Mouse (Mus musculus) urinary bladder, postnatal 36 days (tissue): ENCODE measurements at regions not wholly inside any gene's neighbourhood (a gene's known extent, or its start where the extent isn't known, plus 50 kb on each side); places are given as distances from the start of the nearest gene placed in this dataset.
"Not testable (repeated sequence)": the region's sequence is repeated elsewhere in the genome, so short reads cannot be mapped to it uniquely, and the experiment has no call there.

Experiments used
- DNase-seq, 2 experiments: peaks; one replicate each; pipeline ENCODE4 v3.0.0; 2022; ENCODE audit warnings: low spot score in 2 of 2, mixed read lengths in 1 of 2

GRCm38 (mm10) chr2:166326932-166327331 lies 171.5 kb upstream of the Sulf2 start:
- no peak for DNase-seq

DNA sequence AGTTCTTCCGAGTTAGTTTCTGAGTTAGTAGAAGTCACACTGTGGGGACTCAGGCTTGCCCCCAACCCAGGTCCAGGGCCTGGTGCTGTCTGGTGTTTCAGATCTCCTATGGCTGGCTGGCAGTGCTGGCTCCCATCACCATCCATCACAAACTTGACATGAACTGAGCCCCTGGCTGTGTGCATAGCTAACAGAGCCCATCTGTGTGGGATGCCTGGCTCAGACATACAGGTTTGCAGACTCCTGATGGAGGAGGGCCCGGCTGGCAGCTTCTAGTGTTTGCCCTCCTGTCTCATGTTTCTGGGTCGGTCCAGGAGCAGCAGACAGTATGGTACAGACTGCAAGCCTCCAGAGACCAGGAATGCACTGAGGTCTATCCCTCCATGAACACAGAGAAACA lies 169.5 kb upstream of the Sulf2 start:
- DNase-seq, result no peak

GRCm38 (mm10) chr2:166324439-166324838 lies 169.0 kb upstream of the Sulf2 start:
- DNase-seq, result no peak

DNA sequence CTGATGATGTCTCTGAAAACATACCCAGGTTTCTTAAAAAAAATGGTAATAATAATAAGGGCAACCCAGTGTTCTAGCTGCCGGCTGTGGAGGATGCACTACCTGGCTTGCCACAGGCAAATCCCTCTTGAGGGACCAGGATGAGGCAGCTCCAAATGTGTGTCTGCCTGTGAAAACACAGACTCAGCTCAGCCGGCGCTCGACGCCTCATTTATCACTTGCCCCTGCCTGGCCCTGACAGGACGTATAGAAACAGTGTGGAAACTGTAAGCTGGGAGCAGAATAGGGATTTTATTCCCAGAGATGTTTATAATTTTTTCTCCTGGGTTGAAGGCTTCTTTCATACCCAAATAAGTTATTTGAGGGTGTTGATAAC lies 167.2 kb upstream of the Sulf2 start:
- DNase-seq, result no peak

DNA sequence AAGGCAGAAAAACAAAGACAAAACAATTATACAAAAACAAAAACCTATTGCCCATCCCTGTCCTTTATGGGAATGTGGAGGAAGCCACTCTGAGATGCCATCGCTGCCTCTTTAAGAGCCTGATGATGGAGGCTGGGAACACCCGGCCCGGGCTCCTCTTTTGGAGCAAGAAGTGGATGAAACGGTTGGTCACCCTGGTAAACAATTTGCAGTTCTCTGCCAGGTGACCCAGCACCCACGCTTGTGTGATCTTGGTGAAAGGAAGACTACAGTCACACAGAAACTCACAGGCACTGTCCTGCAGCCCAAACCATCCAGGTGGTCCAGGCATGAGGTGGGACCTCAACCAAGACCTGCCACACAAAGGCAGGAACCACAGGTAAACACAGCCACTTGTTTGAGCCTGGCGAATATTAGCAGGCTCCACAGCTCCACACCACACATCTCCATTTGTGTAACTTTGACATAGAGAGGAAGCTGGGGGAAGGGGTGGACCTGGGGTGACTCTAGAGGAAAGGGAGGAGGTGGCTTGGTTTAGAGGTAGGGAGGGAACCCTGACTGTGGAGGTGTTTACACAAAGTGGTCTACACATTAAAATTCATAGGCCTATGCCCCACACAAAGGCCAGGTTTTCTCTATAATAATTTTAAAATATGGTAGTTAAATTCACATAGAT lies 166.7 kb upstream of the Sulf2 start:
- no peak for DNase-seq

DNA sequence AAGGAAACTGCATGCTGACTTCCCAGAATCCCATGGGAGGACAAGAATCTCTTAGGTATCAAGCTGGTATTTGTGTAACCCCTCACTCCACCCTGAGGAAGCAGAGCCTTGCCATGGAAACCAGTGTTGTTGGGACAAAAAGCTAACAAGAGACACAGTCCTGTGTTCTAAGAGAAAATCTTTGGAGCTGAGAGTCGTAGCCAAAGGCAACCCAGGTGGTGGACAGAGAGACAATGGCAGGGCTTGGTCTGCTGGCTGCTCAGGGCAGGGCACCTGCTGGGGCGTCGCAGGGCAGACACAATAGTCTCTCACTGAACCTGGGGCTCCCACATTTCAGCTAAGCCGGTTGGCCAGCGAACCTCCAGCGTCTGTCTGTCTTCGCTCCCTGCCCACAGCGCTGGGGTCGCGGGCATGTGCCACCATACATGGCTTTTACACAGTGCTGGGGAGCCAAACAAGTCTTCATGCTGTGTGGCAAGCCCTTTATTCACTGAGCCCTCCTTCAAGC lies 161.0 kb upstream of the Sulf2 start:
- no peak for DNase-seq

DNA sequence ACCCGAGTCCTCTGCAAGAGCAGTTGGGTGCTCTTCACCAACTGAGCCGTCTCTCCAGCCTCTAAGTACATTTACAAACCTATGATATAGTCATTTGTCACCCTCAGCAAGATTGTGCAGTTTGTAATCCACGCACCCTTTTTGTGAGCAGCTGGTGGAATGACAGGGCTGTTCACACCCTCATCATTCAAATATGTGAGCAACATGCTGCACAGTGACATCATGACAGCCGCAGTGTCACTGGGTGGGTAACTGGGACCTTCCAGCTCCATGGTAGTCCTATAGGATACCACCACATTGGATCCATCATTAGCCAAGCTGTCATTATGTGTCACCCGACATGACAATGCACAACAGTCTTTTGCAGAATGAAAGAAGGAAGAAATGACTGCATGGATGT lies 155.0 kb upstream of the Sulf2 start:
- DNase-seq, result no peak

DNA sequence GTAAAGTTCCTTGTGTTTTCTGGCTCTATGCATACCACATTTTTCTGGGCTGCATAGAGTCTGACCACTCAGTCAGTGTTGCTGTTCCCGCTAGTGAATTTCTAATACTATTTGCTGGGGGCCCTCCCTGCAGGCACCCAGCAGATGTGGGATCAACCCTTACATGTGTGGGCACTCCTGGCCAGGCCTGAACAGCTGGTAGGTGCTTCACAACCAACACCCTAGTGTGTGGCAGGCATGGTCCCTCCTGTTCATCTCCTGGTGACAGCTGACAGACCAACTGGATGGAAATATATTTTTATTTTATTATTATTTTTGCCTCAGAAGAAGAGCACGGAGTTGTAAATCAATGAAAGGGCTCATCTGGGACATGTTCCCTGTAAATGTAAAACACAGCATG lies 154.4 kb upstream of the Sulf2 start:
- no peak for DNase-seq

DNA sequence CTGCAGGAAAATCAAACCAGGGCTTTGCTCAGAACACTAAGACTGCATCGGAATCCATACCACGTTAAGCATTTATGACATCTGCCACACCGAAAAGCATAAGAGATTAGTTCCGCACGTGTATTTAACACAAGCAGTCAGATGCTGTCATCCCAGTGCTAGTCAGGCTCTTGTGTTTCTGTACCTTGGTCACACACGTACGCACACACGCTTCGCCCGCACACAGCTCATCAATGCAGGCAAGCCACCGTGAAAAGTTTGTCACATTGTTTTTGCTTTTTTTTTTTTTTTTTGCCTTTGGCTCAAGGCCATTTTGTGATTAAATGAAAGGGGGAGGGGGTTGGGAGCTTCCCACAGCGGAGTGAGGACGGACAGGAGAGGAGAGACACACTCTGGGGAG lies 152.1 kb upstream of the Sulf2 start:
- DNase-seq, result no peak

GRCm38 (mm10) chr2:166305044-166306002 lies 149.9 kb upstream of the Sulf2 start:
- no peak for DNase-seq

- DNase-seq, result no peak
Observed at GRCm38 (mm10) chr2:166303854-166304253, 148.4 kb upstream of the Sulf2 start.

DNA sequence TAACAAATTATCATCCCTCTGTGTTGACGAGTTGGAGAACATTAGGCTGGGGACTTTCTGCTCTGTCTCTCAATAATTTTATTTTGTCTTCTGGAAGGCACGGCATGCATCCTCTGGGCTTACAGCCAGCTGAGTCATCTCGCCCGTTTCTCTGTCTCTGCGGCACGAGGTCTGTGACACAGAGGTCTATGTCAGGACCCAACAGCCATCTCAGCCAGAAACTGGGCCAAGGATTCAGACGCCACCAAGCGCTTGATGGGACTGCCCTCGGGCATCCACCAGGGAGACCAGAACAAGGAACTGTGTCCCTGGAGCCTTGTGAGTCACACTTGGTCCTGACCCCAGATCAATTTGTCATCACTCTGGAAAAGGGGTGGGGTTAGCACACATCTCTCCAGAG lies 145.7 kb upstream of the Sulf2 start:
- peak; percentile 38 to 64 for DNase-seq

GRCm38 (mm10) chr2:166294672-166295071 lies 139.2 kb upstream of the Sulf2 start:
- no peak for DNase-seq

DNA sequence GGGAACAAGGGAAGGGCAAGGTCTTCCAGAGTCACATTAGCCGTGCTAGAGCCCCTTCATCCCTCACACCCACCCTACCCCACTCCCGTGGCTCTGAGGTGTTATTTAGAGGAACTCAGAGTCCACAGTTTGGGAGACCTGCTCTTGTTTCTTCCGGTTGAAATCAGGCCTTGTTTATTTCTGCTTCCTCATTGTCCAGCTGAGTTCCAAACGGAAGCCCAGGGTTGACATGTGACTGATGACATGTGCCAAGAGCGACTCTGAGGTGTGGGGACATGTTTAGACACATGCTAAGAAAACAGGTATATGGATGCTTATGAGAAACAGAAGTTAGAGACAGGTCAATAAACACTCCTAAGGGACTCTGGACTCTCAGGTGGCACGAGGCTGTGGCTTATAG lies 137.5 kb upstream of the Sulf2 start:
- no peak for DNase-seq

DNA sequence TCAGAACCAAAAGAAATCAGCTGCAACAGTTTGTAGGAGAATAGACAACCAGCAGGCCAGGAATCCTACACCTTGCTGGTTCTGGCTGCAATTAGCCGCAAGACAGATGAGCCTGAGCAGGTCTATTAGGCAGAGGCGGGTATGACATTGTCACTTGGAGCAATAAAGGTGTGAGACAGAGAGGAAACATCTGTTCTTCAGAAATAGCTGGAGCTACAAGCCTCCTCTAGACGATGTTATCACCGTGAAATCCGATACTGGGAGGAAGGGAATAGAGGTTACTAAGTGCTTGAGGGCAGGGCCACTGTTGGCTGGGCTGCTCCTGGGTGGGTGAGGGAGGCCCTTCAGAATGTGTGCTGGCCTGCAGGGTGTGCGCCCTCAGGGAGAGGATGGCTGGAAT lies 135.8 kb upstream of the Sulf2 start:
- peak; percentile 17 to 47 for DNase-seq

DNA sequence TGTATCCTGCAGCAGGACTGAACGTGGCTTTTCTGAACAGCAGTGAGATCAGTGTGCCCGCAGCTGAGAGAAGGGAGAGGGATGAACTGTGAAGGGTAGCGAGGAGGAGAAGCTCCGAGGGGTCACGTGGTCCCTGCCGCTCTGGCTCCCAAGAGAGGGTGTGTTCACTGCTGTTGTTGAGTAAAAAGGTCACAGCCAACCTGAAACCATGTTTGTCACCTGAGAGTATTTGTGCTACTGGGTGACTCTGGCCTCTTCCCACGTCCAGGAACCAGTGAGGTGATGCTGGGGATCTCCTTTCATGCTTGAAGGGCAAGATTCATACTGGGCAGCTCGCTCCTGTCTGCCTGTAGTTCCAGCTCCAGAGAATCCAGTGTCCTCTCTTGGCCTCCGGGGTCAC lies 135.4 kb upstream of the Sulf2 start:
- no peak for DNase-seq

DNA sequence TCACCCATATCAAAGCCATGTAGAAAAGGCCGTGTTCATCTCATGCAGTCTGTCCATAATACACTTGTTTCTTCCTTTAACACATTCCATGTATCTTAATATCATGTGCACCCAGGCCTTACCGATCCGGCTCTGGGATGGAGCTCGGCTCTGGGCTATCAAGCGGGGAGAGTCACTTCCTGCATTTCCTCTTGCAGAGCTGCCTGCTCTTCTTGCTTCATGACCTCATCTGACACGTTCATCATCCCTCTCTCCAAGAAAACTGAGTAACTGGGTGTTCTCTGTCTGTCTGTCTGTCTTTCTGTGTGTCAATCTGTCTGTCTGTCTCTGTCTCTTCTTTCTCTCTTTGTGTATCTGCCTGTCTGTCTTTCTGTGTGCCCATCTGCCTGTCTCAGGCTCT lies 133.7 kb upstream of the Sulf2 start:
- no peak for DNase-seq

- DNase-seq, result not testable (repeated sequence)
Observed at GRCm38 (mm10) chr2:166281137-166281536, 125.7 kb upstream of the Sulf2 start.

DNA sequence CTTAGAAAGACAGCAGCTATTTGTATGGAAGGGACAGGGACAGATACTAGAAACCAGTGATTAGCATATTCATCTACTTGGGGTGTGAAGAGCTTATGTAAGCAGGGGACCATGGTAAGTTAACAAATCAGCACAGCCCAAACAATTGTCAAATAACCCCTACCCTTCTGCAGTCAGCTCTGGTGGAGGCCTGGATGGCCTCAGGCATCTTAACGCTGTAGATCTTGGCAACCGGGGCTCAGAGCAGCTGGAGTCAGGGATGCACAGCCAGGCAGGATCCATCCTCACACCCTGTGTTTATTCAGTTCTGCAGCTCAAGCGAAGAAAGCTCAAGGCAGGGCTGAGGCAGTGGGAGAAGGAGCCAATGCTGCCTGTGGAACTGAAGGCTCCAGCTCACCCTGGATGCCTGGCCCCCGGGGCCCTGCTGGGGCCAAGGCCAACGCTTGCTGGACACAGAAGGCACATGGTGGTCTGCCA lies 125.2 kb upstream of the Sulf2 start:
- DNase-seq, result no peak

- DNase-seq, result no peak
Observed at GRCm38 (mm10) chr2:166279676-166280075, 124.2 kb upstream of the Sulf2 start.

DNA sequence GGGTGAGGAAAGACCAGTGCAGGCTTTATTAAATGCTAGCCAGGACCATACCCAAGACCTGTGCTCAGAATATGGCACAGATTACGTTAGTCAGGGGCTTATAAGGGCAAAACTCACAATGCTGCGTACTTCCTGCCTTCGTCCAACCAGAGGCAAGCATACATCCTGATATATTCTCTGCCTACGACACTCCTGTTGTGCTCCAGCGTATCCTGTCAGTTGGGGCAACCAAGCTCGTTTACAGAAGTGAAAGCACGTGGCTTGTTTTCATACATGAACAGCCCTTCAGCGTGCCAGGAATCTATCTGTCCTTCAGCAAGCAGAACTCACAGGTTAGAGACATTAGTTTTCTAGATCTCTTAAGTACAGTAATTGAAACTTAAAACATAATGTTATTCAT lies 119.9 kb upstream of the Sulf2 start:
- no peak for DNase-seq

DNA sequence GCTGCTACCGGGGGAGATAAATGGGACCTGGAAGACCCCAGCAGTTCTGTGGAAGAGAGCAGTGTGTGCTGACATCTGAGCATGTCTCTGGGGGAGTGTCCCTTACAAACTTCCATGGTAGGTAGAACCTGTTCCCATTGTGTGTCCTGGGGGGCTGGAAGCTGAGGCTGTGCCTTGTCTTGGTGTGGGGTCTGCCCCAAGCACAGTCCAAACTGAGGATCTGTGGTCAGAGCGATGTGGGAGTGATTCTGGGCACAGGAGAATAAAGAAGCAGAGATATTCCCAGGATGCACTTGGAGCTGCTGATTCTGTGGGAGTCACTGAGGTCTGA lies 118.5 kb upstream of the Sulf2 start:
- no peak for DNase-seq
